Mouse (Mus musculus) macrophage (primary cell): Measurements from ENCODE around the gene Lce1c. TPM values are rescaled to one million over a fixed set of nuclear protein-coding genes. Genes with fewer than 3 reads are reported as not detected.

Experiments
- polyA plus RNA-seq: library from polyadenylated mRNA; stranded (reverse); fragments of 250-400 nt; gene quantifications from 3 replicates; pipeline ENCODE4 v1.2.4, GENCODE M21; 2018; ENCODE audit warnings: inconsistent platforms

The Lce1c gene
- polyA plus RNA-seq, 1 experiment from 2014 or later, result not detected

Other genes with a start within 250 kb of the Lce1c start
- gene Gm9774, start 249.8 kb upstream of the Lce1c start, polyA plus RNA-seq, result 0.59 to 4.8 TPM (median 3.2 TPM) in 3 replicates
- not detected in 3 replicates for gene Sprr2k, start 246.7 kb upstream of the Lce1c start, polyA plus RNA-seq
- gene Sprr1b, start 240.5 kb upstream of the Lce1c start, polyA plus RNA-seq, result not detected in 3 replicates
- gene Sprr3, start 220.5 kb upstream of the Lce1c start, polyA plus RNA-seq, result not detected in 3 replicates
- not detected in 3 replicates for gene Sprr1a, start 193.4 kb upstream of the Lce1c start, polyA plus RNA-seq
- not detected in 3 replicates for gene Sprr4, start 178.8 kb upstream of the Lce1c start, polyA plus RNA-seq
- not detected in 3 replicates for gene 2310046K23Rik, start 144.7 kb upstream of the Lce1c start, polyA plus RNA-seq
- gene Ivl, start 105.5 kb upstream of the Lce1c start, polyA plus RNA-seq, result not detected in 3 replicates
- not detected in 3 replicates for gene Smcp, start 90.2 kb upstream of the Lce1c start, polyA plus RNA-seq
- gene 2210017I01Rik, start 71.8 kb upstream of the Lce1c start, polyA plus RNA-seq, result not detected in 3 replicates
- not detected in 3 replicates for gene Lce6a, start 57.6 kb upstream of the Lce1c start, polyA plus RNA-seq
- not detected in 3 replicates for gene Lce1a1, start 30.9 kb upstream of the Lce1c start, polyA plus RNA-seq
- not detected in 3 replicates for gene Lce1b, start 22.3 kb upstream of the Lce1c start, polyA plus RNA-seq
- gene Lce1a2, start 8.9 kb upstream of the Lce1c start, polyA plus RNA-seq, result not detected in 3 replicates
- gene Lce1d, start 8.0 kb downstream of the Lce1c start, polyA plus RNA-seq, result not detected in 3 replicates
- gene Lce1e, start 29.8 kb downstream of the Lce1c start, polyA plus RNA-seq, result not detected in 3 replicates
- not detected in 3 replicates for gene Lce1f, start 41.1 kb downstream of the Lce1c start, polyA plus RNA-seq
- not detected in 3 replicates for gene Gm38119, start 59.8 kb downstream of the Lce1c start, polyA plus RNA-seq
- not detected in 3 replicates for gene Lce1g, start 73.1 kb downstream of the Lce1c start, polyA plus RNA-seq
- gene Lce1h, start 85.8 kb downstream of the Lce1c start, polyA plus RNA-seq, result not detected in 3 replicates
- gene Lce1i, start 99.7 kb downstream of the Lce1c start, polyA plus RNA-seq, result not detected in 3 replicates
- not detected in 3 replicates for gene Lce1j, start 111.3 kb downstream of the Lce1c start, polyA plus RNA-seq
- not detected in 3 replicates for gene Lce1k, start 128.6 kb downstream of the Lce1c start, polyA plus RNA-seq
- not detected in 3 replicates for gene Kprp, start 148.0 kb downstream of the Lce1c start, polyA plus RNA-seq
- gene Lce1l, start 172.0 kb downstream of the Lce1c start, polyA plus RNA-seq, result not detected in 3 replicates
- gene 2310050C09Rik, start 191.0 kb downstream of the Lce1c start, polyA plus RNA-seq, result not detected in 3 replicates
- gene Lce3a, start 247.0 kb downstream of the Lce1c start, polyA plus RNA-seq, result not detected in 3 replicates